Mouse (Mus musculus): Measurements from ENCODE around the gene Cyp2d26. TPM values are rescaled to one million over a fixed set of nuclear protein-coding genes. Genes with fewer than 3 reads are reported as not detected.
"Not testable (repeated sequence)": the region's sequence is repeated elsewhere in the genome, so short reads cannot be mapped to it uniquely, and the experiment has no call there.

The Cyp2d26 gene
- polyA plus RNA-seq, 1 experiment from 2014 or later, result not detected

GRCm38 (mm10) chr15:82793868-82794267, 226 bp downstream of the Cyp2d26 start:
- Histone ChIP-seq H3K36me3 (ENCODE audit: inconsistent target) (no peaks in the 10 kb centered on the region), H3K4me3 (ENCODE audit: inconsistent target) (no peak overlapping the region), H3K27ac (no peak overlapping the region), H3K79me2 (ENCODE audit: inconsistent target) (no peaks in the 10 kb centered on the region)
- 87% methylated on average over 6 of the region's 6 CpGs for WGBS (ENCODE audit: missing documents)

- no peak overlapping the region for H3K4me3 ChIP-seq (ENCODE audit: inconsistent target)
- WGBS (ENCODE audit: missing documents), result 33% methylated on average over 1 of the region's 1 CpGs
- no peak overlapping the region for H3K27ac ChIP-seq
- no peaks in the 10 kb centered on the region for H3K36me3 ChIP-seq (ENCODE audit: inconsistent target)
- no peaks in the 10 kb centered on the region for H3K79me2 ChIP-seq (ENCODE audit: inconsistent target)
Measured at GRCm38 (mm10) chr15:82793454-82793853, 640 bp downstream of the Cyp2d26 start.

GRCm38 (mm10) chr15:82792566-82792965, 1.5 kb downstream of the Cyp2d26 start:
- Histone ChIP-seq H3K79me2 (ENCODE audit: inconsistent target) (no peaks in the 10 kb centered on the region), H3K27ac (no peak overlapping the region), H3K36me3 (ENCODE audit: inconsistent target) (no peaks in the 10 kb centered on the region), H3K4me3 (ENCODE audit: inconsistent target) (no peak overlapping the region)
- WGBS (ENCODE audit: missing documents), result 94% methylated on average over 11 of the region's 11 CpGs

- H3K27ac ChIP-seq, result no peak overlapping the region
- no peak overlapping the region for H3K4me3 ChIP-seq (ENCODE audit: inconsistent target)
- no peaks in the 10 kb centered on the region for H3K36me3 ChIP-seq (ENCODE audit: inconsistent target)
- no CpG with 5 or more reads among the region's 1 CpGs for WGBS (ENCODE audit: missing documents)
- no peaks in the 10 kb centered on the region for H3K79me2 ChIP-seq (ENCODE audit: inconsistent target)
Measured at GRCm38 (mm10) chr15:82784581-82784980, 9.5 kb downstream of the Cyp2d26 start.

GRCm38 (mm10) chr15:82783800-82784199, 10.3 kb downstream of the Cyp2d26 start:
- Histone ChIP-seq H3K4me3 (ENCODE audit: inconsistent target) (no peak overlapping the region), H3K36me3 (ENCODE audit: inconsistent target) (no peaks in the 10 kb centered on the region), H3K79me2 (ENCODE audit: inconsistent target) (no peaks in the 10 kb centered on the region), H3K27ac (no peak overlapping the region)
- 77% methylated on average over 1 of the region's 1 CpGs for WGBS (ENCODE audit: missing documents)

- WGBS (ENCODE audit: missing documents), result 85% methylated on average over 5 of the region's 5 CpGs
- not testable (repeated sequence) for H3K36me3 ChIP-seq (ENCODE audit: inconsistent target); H3K4me3 ChIP-seq (ENCODE audit: inconsistent target)
Measured at GRCm38 (mm10) chr15:82777856-82778255, 16.2 kb downstream of the Cyp2d26 start.

GRCm38 (mm10) chr15:82765943-82766342, 28.2 kb downstream of the Cyp2d26 start:
- WGBS (ENCODE audit: missing documents), result 80% methylated on average over 2 of the region's 2 CpGs
- H3K79me2 ChIP-seq (ENCODE audit: inconsistent target), result no peaks in the 10 kb centered on the region
- H3K4me3 ChIP-seq (ENCODE audit: inconsistent target), result no peak overlapping the region
- no peaks in the 10 kb centered on the region for H3K36me3 ChIP-seq (ENCODE audit: inconsistent target)
- no peak overlapping the region for H3K27ac ChIP-seq

More at GRCm38 (mm10) chr15:82777856-82778255, 16.2 kb downstream of the Cyp2d26 start:
- not testable (repeated sequence) for H3K27ac ChIP-seq; H3K79me2 ChIP-seq (ENCODE audit: inconsistent target)

- Histone ChIP-seq H3K4me3 (ENCODE audit: inconsistent target) (no peak overlapping the region), H3K36me3 (ENCODE audit: inconsistent target) (no peaks in the 10 kb centered on the region), H3K79me2 (ENCODE audit: inconsistent target) (no peaks in the 10 kb centered on the region), H3K27ac (no peak overlapping the region)
- 81% methylated on average over 6 of the region's 6 CpGs for WGBS (ENCODE audit: missing documents)
Measured at GRCm38 (mm10) chr15:82764881-82765280, 29.2 kb downstream of the Cyp2d26 start.

GRCm38 (mm10) chr15:82763631-82764420, 30.3 kb downstream of the Cyp2d26 start, which contains the start of gene Cyp2d40:
Cyp2d40 (minus strand) TSS chr15:82764183.
- no peak within 1 kb of the TSS for H3K4me3 ChIP-seq (ENCODE audit: inconsistent target)
- no peaks in the 10 kb centered on the region for H3K79me2 ChIP-seq (ENCODE audit: inconsistent target)
- no peaks in the 10 kb centered on the region for H3K36me3 ChIP-seq (ENCODE audit: inconsistent target)
- no peak within 1 kb of the TSS for H3K27ac ChIP-seq
- 94% methylated on average over 6 of the region's 9 CpGs for WGBS (ENCODE audit: missing documents)

- WGBS (ENCODE audit: missing documents), result 43% methylated on average over 1 of the region's 1 CpGs
- Histone ChIP-seq H3K79me2 (ENCODE audit: inconsistent target) (no peaks in the 10 kb centered on the region), H3K36me3 (ENCODE audit: inconsistent target) (no peaks in the 10 kb centered on the region), H3K27ac (no peak overlapping the region), H3K4me3 (ENCODE audit: inconsistent target) (no peak overlapping the region)
Measured at GRCm38 (mm10) chr15:82748141-82748540, 46.0 kb downstream of the Cyp2d26 start.

GRCm38 (mm10) chr15:82747516-82747915, 46.6 kb downstream of the Cyp2d26 start:
- H3K27ac ChIP-seq, result no peak overlapping the region
- 36% methylated on average over 1 of the region's 1 CpGs for WGBS (ENCODE audit: missing documents)
- H3K79me2 ChIP-seq (ENCODE audit: inconsistent target), result no peaks in the 10 kb centered on the region
- no peaks in the 10 kb centered on the region for H3K36me3 ChIP-seq (ENCODE audit: inconsistent target)
- H3K4me3 ChIP-seq (ENCODE audit: inconsistent target), result no peak overlapping the region

Other genes with a start within 250 kb of the Cyp2d26 start
- gene Cyp2d12, start 239.2 kb downstream of the Cyp2d26 start, polyA plus RNA-seq (2018), result not detected in 3 replicates
- not detected in 3 replicates for gene Cyp2d34, start 173.3 kb downstream of the Cyp2d26 start, polyA plus RNA-seq (2018)
- not detected in 3 replicates for gene Cyp2d40, start 30.1 kb downstream of the Cyp2d26 start, polyA plus RNA-seq (2018)
- 14.9 to 18.5 TPM (median 15.9 TPM) in 3 replicates for gene Tcf20, start 193.6 kb upstream of the Cyp2d26 start, polyA plus RNA-seq (2018)
- gene Nfam1, start 239.0 kb upstream of the Cyp2d26 start, polyA plus RNA-seq (2018), result 46.2 to 91.4 TPM (median 57.7 TPM) in 3 replicates

Measured in macrophage (primary cell).